ENCODE assay signal across 19 mouse cellular contexts in the genomic region with DNA sequence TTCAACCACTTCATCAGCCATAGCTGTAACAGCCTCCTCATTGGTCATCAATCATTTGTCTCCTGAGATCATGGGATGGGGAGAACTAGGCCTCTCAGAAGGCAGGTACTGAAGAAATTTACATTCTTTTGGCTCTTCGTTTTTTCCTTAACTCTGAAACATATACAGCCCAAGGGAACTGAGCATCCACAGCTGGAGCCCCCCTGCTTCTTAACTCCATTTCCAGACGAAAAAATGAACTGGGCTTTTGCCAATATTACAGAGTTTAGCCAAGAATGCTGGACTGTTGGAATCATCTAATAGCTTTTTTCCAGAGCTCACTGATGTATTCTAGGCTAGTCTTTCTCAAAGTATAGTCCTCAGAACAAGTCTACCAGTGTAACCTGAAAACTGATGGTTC. TPM values are rescaled to one million over a fixed set of nuclear protein-coding genes. Genes with fewer than 3 reads are reported as not detected.
DNase-seq lines count a peak whose midpoint lies in the region; ATAC-seq lines count a peak whose summit lies in the region.
"Had no signal": no experiment of that assay in that cellular context is flagged by ENCODE, and none has a peak within 500 bp of the region (broad histone marks: within the 10 kb centered on the region; RNA-seq: fewer than 3 reads in every experiment).

No protein-coding gene starts in this region.

- H3K27me3 ChIP-seq in kidney, embryonic 14.5 days (ENCODE audit: control insufficient read depth, insufficient read depth, low read length): no peaks in the 10 kb centered on the region
- no peaks in the 10 kb centered on the region; the same call in 1 of the 2 replicates for H3K27me3 ChIP-seq in lung, embryonic 16.5 days (ENCODE audit: control insufficient read depth, insufficient read depth, low read depth, low read length)
- 0 out of 2 replicates have a peak, but pooled peaks cover 3% of the 10 kb centered on the region for H3K27me3 ChIP-seq in intestine, embryonic 15.5 days (replicated peaks)
- H3K27me3 ChIP-seq: forebrain, embryonic 15.5 days; heart, embryonic 12.5 days had no signal

- H3K36me3 ChIP-seq in kidney, embryonic 14.5 days (ENCODE audit: control insufficient read depth, insufficient read depth, low read length): no peaks in the 10 kb centered on the region
- H3K36me3 ChIP-seq in lung, embryonic 16.5 days (ENCODE audit: control insufficient read depth, insufficient read depth, low read length): no peaks in the 10 kb centered on the region
- H3K36me3 ChIP-seq in intestine, embryonic 15.5 days: no peaks in the 10 kb centered on the region
- H3K36me3 ChIP-seq: forebrain, embryonic 15.5 days; heart, embryonic 12.5 days; hindbrain, embryonic 15.5 days; midbrain, embryonic 13.5 days had no signal

- peak overlapping the region; percentile 24; the same call in 1 of the 2 replicates for H3K27ac ChIP-seq in kidney, embryonic 14.5 days (ENCODE audit: low read depth, low read length)
- H3K27ac ChIP-seq in lung, embryonic 16.5 days (ENCODE audit: low read length): no peak overlapping the region
- 0 out of 2 replicates have a peak overlapping the region, but pooled peaks have one; percentile 36 for H3K27ac ChIP-seq in intestine, embryonic 15.5 days
- H3K27ac ChIP-seq: forebrain, embryonic 15.5 days; hindbrain, embryonic 15.5 days; liver, embryonic 14.5 days; midbrain, embryonic 13.5 days had no signal

- H3K4me1 ChIP-seq in kidney, embryonic 14.5 days (ENCODE audit: control insufficient read depth, insufficient read depth, low read length): no peaks in the 10 kb centered on the region
- no peaks in the 10 kb centered on the region for H3K4me1 ChIP-seq in lung, embryonic 16.5 days (replicated peaks; ENCODE audit: control insufficient read depth, insufficient read depth, low read length)
- H3K4me1 ChIP-seq in intestine, embryonic 15.5 days (replicated peaks): no peaks in the 10 kb centered on the region
- H3K4me1 ChIP-seq: forebrain, embryonic 15.5 days; heart, embryonic 12.5 days; hindbrain, embryonic 15.5 days; midbrain, embryonic 13.5 days had no signal

- 46% methylated on average over 2 of the region's 2 CpGs for WGBS in kidney, embryonic 14.5 days
- WGBS in lung, embryonic 16.5 days: 44% methylated on average over 2 of the region's 2 CpGs
- 45% methylated on average over 2 of the region's 2 CpGs for WGBS in intestine, embryonic 15.5 days

- H3K9ac ChIP-seq in kidney, embryonic 14.5 days (ENCODE audit: low read depth, low read length): no peak overlapping the region
- no peak overlapping the region for H3K9ac ChIP-seq in lung, embryonic 16.5 days (ENCODE audit: low read length)
- no peak overlapping the region for H3K9ac ChIP-seq in intestine, embryonic 15.5 days
- H3K9ac ChIP-seq: forebrain, embryonic 15.5 days; heart, embryonic 12.5 days; hindbrain, embryonic 15.5 days; liver, embryonic 14.5 days; midbrain, embryonic 13.5 days had no signal

- no peak overlapping the region for H3K4me3 ChIP-seq in kidney, embryonic 14.5 days (ENCODE audit: low read length)
- no peak overlapping the region for H3K4me3 ChIP-seq in lung, embryonic 16.5 days (ENCODE audit: low read length)
- no peak overlapping the region for H3K4me3 ChIP-seq in intestine, embryonic 15.5 days (replicated peaks)
- H3K4me3 ChIP-seq: forebrain, embryonic 15.5 days; heart, embryonic 12.5 days; hindbrain, embryonic 15.5 days; midbrain, embryonic 13.5 days had no signal

- no peaks in the 10 kb centered on the region for H3K9me3 ChIP-seq in kidney, embryonic 14.5 days (ENCODE audit: control insufficient read depth, low read length)
- H3K9me3 ChIP-seq in lung, embryonic 16.5 days (ENCODE audit: control insufficient read depth, low read length): no peaks in the 10 kb centered on the region
- H3K9me3 ChIP-seq in intestine, embryonic 15.5 days: no peaks in the 10 kb centered on the region
- H3K9me3 ChIP-seq: forebrain, embryonic 15.5 days; heart, embryonic 12.5 days; hindbrain, embryonic 15.5 days; midbrain, embryonic 13.5 days had no signal

- DNase-seq in kidney, adult 18-20 months: no peak
- DNase-seq in lung, postnatal 4 days: no peak
- no peak for DNase-seq in cerebellum, postnatal 4 days (ENCODE audit: low spot score in 2 of 2)
- DNase-seq in cerebellum, adult 8-10 months: no peak
- DNase-seq: adrenal gland, postnatal 25 days; cerebellum, adult 18-20 months; heart, postnatal 36 days; layer of hippocampus, postnatal 36 days; right cerebral cortex, postnatal 25 days had no signal

- peak; percentile 16; the same call in 1 of the 2 replicates for ATAC-seq in kidney, embryonic 14.5 days (ENCODE audit: low FRiP score, low TSS enrichment)
- peak; percentile 51; the same call in 1 of the 2 replicates for ATAC-seq in lung, embryonic 16.5 days (ENCODE audit: low read depth)
- ATAC-seq in intestine, embryonic 15.5 days: peak; percentile 61
- ATAC-seq: activated CD4-positive, CD25-positive, alpha-beta regulatory T cell, adult 4 months; forebrain, embryonic 15.5 days; midbrain, embryonic 13.5 days; Patski had no signal

- H3K4me2 ChIP-seq in kidney, embryonic 14.5 days (replicated peaks; ENCODE audit: low read depth, low read length): no peak overlapping the region
- no peak overlapping the region for H3K4me2 ChIP-seq in lung, embryonic 16.5 days (ENCODE audit: low read depth, low read length)
- no peak overlapping the region for H3K4me2 ChIP-seq in intestine, embryonic 15.5 days (replicated peaks)
- H3K4me2 ChIP-seq: forebrain, embryonic 15.5 days; heart, embryonic 12.5 days; hindbrain, embryonic 15.5 days; midbrain, embryonic 13.5 days had no signal

RNA-seq across cellular contexts. Expression of a gene that starts 57.3 kb away (rescaled TPM):
- 18.5 and 34.5 TPM in 2 replicates for polyA plus RNA-seq in kidney, embryonic 14.5 days (2014; fragmentation: Nextera tagmentation; extraction: Ambion mirVana)
- 49.4 TPM in 2 replicates for polyA plus RNA-seq in lung, embryonic 16.5 days (2015; fragmentation: Nextera tagmentation; extraction: Ambion mirVana)
- polyA plus RNA-seq in intestine, embryonic 15.5 days (2015; fragmentation: Nextera tagmentation; extraction: Ambion mirVana): 43.2 and 44.7 TPM in 2 replicates
